Mouse (Mus musculus): ENCODE measurements at regions not wholly inside any gene's neighbourhood (a gene's known extent, or its start where the extent isn't known, plus 50 kb on each side); places are given as distances from the start of the nearest gene placed in this dataset.

- TF ChIP-seq CTCF (conservative IDR thresholded peaks at IDR 0.05; ENCODE audit: insufficient read depth, insufficient read length, low read depth, low read length) (no peak), POLR2A (IDR thresholded peaks at IDR 0.05; ENCODE audit: low read depth, low read length) (no peak)
Measured at GRCm38 (mm10) chr13:90464051-90464450, 374.6 kb upstream of the Xrcc4 start.
